Mouse (Mus musculus) liver, postnatal 0 days (tissue): ENCODE data around the gene Defb36. TPM values are rescaled to one million over a fixed set of nuclear protein-coding genes. Genes with fewer than 3 reads are reported as not detected.
A peak's percentile ranks its signal among the peaks of the same experiment; 100 is the strongest.

Source experiments
- ATAC-seq: fragments of 200-750 bp; cut with Nextera tagmentation; 2 replicates; pipeline ENCODE4 v1.8.0; 2017; ENCODE audit warnings: mild to moderate bottlenecking, moderate library complexity
- DNase-seq: peaks from one replicate; pipeline ENCODE4 v3.0.0-alpha.2; 2016
- H3K27ac ChIP-seq: fragments of 300-500 bp; sonication (generic); 2 replicates; pipeline ENCODE4 v1.5.1; 2014; ENCODE audit warnings: antibody characterized with exemption, moderate library complexity, mild to moderate bottlenecking, low read depth
- H3K27me3 ChIP-seq: fragments of 300-500 bp; sonication (generic); 2 replicates; pipeline ENCODE4 v1.6.1; 2014; ENCODE audit warnings: low read length, control low read depth, mixed read lengths; ENCODE audit not compliant: insufficient read depth
- H3K36me3 ChIP-seq: fragments of 300-500 bp; sonication (generic); replicated peaks from 2 replicates; pipeline ENCODE4 v1.6.1; 2014; ENCODE audit warnings: mild to moderate bottlenecking, control low read depth, low read length, moderate library complexity, mixed read lengths; ENCODE audit not compliant: insufficient read depth
- H3K4me1 ChIP-seq: fragments of 300-500 bp; sonication (generic); 2 replicates; pipeline ENCODE4 v1.6.1; 2014; ENCODE audit warnings: antibody characterized with exemption, mild to moderate bottlenecking, control low read depth; ENCODE audit not compliant: insufficient read depth
- H3K4me2 ChIP-seq: fragments of 300-500 bp; sonication (generic); 2 replicates; pipeline ENCODE4 v1.6.1; 2014; ENCODE audit warnings: low read depth, mild to moderate bottlenecking, low read length, moderate library complexity, mixed read lengths
- H3K4me3 ChIP-seq: fragments of 300-500 bp; sonication (generic); 2 replicates; pipeline ENCODE4 v1.5.1; 2014; ENCODE audit warnings: low read depth, low read length
- H3K9ac ChIP-seq: fragments of 300-500 bp; sonication (generic); replicated peaks from 2 replicates; pipeline ENCODE4 v1.6.1; 2014; ENCODE audit warnings: mild to moderate bottlenecking, moderate library complexity
- H3K9me3 ChIP-seq: fragments of 300-500 bp; sonication (generic); 2 replicates; pipeline ENCODE4 v1.6.1; 2016; ENCODE audit warnings: mild to moderate bottlenecking, control low read depth, low read length, mixed read lengths
- CTCF ChIP-seq: sonication (generic); IDR thresholded peaks from 2 replicates; pipeline ENCODE4 v1.5.1; 2016; ENCODE audit warnings: antibody characterized with exemption, low read depth
- EP300 ChIP-seq: IDR thresholded peaks from 2 replicates; pipeline ENCODE4 v1.6.1; 2016; ENCODE audit warnings: antibody characterized with exemption, low read depth, mild to moderate bottlenecking
- WGBS: fragments of 180-500 bp; shearing (Covaris S2); extraction: QIAGEN DNeasy Blood & Tissue Kit; methylation state at CpG from one replicate; pipeline ENCODE4 v1.1.7; 2014; ENCODE audit not compliant: insufficient replicate concordance; 5-methylcytosine and 5-hydroxymethylcytosine counted together
- polyA plus RNA-seq: library from polyadenylated mRNA; unstranded; fragments of >200 nt; fragmentation: Nextera tagmentation; extraction: Ambion mirVana; gene quantifications from 2 replicates; pipeline ENCODE4 v1.2.1, GENCODE M21; 2015

Defb36 gene
- polyA plus RNA-seq, 1 experiment from 2014 or later, result not detected

GRCm38 (mm10) chr2:152625256-152625655 is 21.1 kb downstream of the Defb36 start:
- TF ChIP-seq EP300 (no peak), CTCF (no peak)
- H3K36me3 ChIP-seq, result no peaks in the 10 kb centered on the region
- H3K9me3 ChIP-seq, result no peaks in the 10 kb centered on the region

GRCm38 (mm10) chr2:152626774-152627591 is 22.9 kb downstream of the Defb36 start, which contains the start of gene Rem1:
Gene Rem1, plus strand, starts transcription at chr2:152626951.
- Histone ChIP-seq H3K4me1 (peaks cover 6% of the 10 kb centered on the region; the same call in 1 of the 2 replicates), H3K36me3 (no peaks in the 10 kb centered on the region), H3K27me3 (peaks cover 38% of the 10 kb centered on the region), H3K4me3 (peak within 1 kb of the TSS; percentile 24), H3K27ac (no peak within 1 kb of the TSS), H3K9me3 (no peaks in the 10 kb centered on the region), H3K9ac (no peak within 1 kb of the TSS), H3K4me2 (peak within 1 kb of the TSS; percentile 65)
- 2% methylated on average over 52 of the region's 59 CpGs for WGBS
- ATAC-seq (no peak), DNase-seq (no peak)
- TF ChIP-seq CTCF (no peak), EP300 (no peak)

More at GRCm38 (mm10) chr2:152625256-152625655, 21.1 kb downstream of the Defb36 start:
- DNase-seq (no peak), ATAC-seq (no peak)
- Histone ChIP-seq H3K27ac (no peak overlapping the region), H3K9ac (no peak overlapping the region), H3K4me3 (no peak overlapping the region), H3K4me2 (no peak overlapping the region), H3K4me1 (peaks cover 6% of the 10 kb centered on the region; the same call in 1 of the 2 replicates), H3K27me3 (peaks cover 38% of the 10 kb centered on the region)
- WGBS, result 6% methylated on average over 1 of the region's 1 CpGs

- 45% methylated on average over 17 of the region's 17 CpGs for WGBS
- no peak overlapping the region for H3K27ac ChIP-seq
- no peaks in the 10 kb centered on the region for H3K36me3 ChIP-seq
- no peaks in the 10 kb centered on the region for H3K9me3 ChIP-seq
- peaks cover 38% of the 10 kb centered on the region for H3K27me3 ChIP-seq
- no peak overlapping the region for H3K4me3 ChIP-seq
- no peak overlapping the region for H3K9ac ChIP-seq
- ATAC-seq (no peak), DNase-seq (no peak)
- H3K4me2 ChIP-seq, result no peak overlapping the region
- H3K4me1 ChIP-seq, result peaks cover 6% of the 10 kb centered on the region; the same call in 1 of the 2 replicates
- TF ChIP-seq CTCF, result no peak
Observed at GRCm38 (mm10) chr2:152628066-152628465, 23.9 kb downstream of the Defb36 start.

- Histone ChIP-seq H3K9me3 (no peaks in the 10 kb centered on the region), H3K9ac (no peak overlapping the region), H3K4me2 (no peak overlapping the region), H3K27ac (no peak overlapping the region), H3K27me3 (peaks cover 38% of the 10 kb centered on the region), H3K4me1 (peaks cover 6% of the 10 kb centered on the region; the same call in 1 of the 2 replicates), H3K36me3 (no peaks in the 10 kb centered on the region), H3K4me3 (no peak overlapping the region)
- peak; percentile 48; the same call in 1 of the 2 replicates for ATAC-seq
- 41% methylated on average over 3 of the region's 3 CpGs for WGBS
- TF ChIP-seq CTCF (no peak), EP300 (no peak)
- DNase-seq, result peak; percentile 55
Observed at GRCm38 (mm10) chr2:152629239-152629638, 25.1 kb downstream of the Defb36 start.

- peaks cover 6% of the 10 kb centered on the region; the same call in 1 of the 2 replicates for H3K4me1 ChIP-seq
- WGBS, result 76% methylated on average over 6 of the region's 6 CpGs
- DNase-seq, result no peak
- H3K27me3 ChIP-seq, result peaks cover 38% of the 10 kb centered on the region
- ATAC-seq, result no peak
- H3K27ac ChIP-seq, result no peak overlapping the region
- no peak overlapping the region for H3K4me2 ChIP-seq
- H3K4me3 ChIP-seq, result no peak overlapping the region
- no peak overlapping the region for H3K9ac ChIP-seq
- H3K36me3 ChIP-seq, result no peaks in the 10 kb centered on the region
- TF ChIP-seq EP300 (no peak), CTCF (no peak)
- no peaks in the 10 kb centered on the region for H3K9me3 ChIP-seq
Observed at GRCm38 (mm10) chr2:152629904-152630303, 25.8 kb downstream of the Defb36 start.

- no peak overlapping the region for H3K9ac ChIP-seq
- no peak for DNase-seq
- no peak overlapping the region for H3K4me3 ChIP-seq
- TF ChIP-seq EP300 (no peak), CTCF (no peak)
- no peak for ATAC-seq
- H3K4me1 ChIP-seq, result peaks cover 6% of the 10 kb centered on the region; the same call in 1 of the 2 replicates
- no peaks in the 10 kb centered on the region for H3K36me3 ChIP-seq
- H3K4me2 ChIP-seq, result no peak overlapping the region
- peaks cover 8% of the 10 kb centered on the region for H3K27me3 ChIP-seq
- 48% methylated on average over 17 of the region's 17 CpGs for WGBS
- H3K9me3 ChIP-seq, result no peaks in the 10 kb centered on the region
- H3K27ac ChIP-seq, result no peak overlapping the region
Observed at GRCm38 (mm10) chr2:152633334-152633733, 29.2 kb downstream of the Defb36 start.
